Mouse (Mus musculus) cerebellum, postnatal 36 days (tissue): ENCODE results near the gene Abcg5.

Experiments used
- DNase-seq, 2 experiments: peaks; one replicate each; pipeline ENCODE4 v3.0.0; 2021 to 2022; ENCODE audit warnings: mixed read lengths in 2 of 2

Abcg5 gene

DNA sequence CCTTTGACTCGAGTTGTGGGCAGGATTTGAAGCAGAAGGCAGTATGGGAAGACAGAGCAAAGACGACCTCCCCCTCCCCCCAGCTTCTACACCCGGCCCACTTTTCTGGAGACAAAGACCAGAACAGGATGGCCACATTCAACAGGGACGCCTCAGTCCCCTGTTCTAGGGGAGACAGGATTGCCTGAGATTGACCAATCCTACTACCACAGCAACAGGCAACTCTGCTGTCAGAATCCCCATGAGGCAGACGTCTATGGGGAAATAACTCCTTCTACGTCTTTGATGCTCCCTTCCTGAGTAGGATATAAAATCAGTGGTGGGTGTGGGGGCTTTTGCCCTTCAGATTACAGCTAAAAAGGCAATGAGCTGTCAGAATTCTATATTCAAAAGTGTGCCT, 1.5 kb upstream of the Abcg5 start:
- DNase-seq, result no peak

- DNase-seq, result no peak
Measured at GRCm38 (mm10) chr17:84681670-84682069, 1.1 kb downstream of the Abcg5 start.

DNA sequence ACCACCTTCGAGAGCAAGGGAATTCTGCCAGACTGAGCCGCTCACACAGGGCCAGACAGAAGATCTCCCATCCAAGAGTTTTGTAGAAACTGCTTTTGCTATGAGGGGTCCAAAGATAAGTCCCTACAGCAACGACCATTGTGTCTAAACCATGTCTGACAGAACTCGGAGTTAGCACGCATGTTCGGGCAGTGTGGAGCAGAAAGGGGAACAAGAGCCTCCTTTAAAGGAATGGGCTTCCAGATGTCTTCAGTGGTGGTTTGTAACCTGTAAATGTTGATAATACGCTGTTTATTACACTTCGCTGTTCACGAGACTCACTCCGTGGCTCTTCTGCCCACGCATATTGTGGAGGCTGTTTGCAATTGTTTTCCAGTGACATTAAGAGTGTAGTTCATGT, 5.2 kb downstream of the Abcg5 start:
- no peak for DNase-seq

DNA sequence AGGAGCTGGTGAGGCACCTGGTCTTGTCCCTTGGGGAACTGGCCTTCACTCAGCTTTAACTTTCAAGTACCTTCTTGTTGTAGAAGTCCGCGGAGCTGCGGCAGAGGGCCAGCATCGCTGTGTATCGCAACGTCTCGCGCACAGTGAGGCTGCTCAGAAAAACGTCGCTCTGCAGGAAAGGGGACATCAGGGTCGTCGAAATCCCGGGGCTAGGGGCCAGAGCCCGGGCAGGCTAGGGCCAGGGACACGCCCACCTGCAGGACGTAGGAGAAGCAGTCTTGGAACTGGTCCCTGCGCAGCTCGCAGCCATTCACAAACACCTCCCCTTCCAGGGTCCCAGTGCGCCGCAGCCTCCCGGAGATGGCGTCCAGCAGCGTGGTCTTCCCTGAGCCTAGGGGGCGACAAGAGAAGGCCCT, 6.9 kb downstream of the Abcg5 start, which contains the start of gene Abcg8:
Gene Abcg8 (plus strand): TSS at position 352 of the 416 bp plus-strand sequence.
- no peak for DNase-seq

DNA sequence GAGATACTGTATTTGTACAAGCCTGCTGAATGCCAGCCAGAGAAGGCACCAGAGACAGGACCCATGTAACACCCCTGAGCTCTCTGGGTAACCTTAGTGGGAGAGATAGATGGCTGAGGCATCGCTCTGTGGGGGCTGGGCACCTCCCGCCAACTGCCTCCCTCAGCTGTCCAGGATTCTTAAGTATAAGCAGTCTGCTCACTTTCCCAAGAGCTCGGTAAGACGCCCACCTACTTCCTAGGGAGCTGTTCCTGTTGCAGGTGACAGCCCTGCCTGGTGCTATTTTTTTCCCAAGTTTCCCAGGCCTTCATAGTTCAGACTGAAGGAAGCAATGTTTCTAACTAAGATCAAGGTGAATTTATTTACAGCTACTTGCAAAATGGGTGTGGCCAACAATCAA, 7.6 kb downstream of the Abcg5 start:
- DNase-seq, result no peak

- DNase-seq, result no peak
Measured at GRCm38 (mm10) chr17:84674048-84674447, 8.8 kb downstream of the Abcg5 start.

DNA sequence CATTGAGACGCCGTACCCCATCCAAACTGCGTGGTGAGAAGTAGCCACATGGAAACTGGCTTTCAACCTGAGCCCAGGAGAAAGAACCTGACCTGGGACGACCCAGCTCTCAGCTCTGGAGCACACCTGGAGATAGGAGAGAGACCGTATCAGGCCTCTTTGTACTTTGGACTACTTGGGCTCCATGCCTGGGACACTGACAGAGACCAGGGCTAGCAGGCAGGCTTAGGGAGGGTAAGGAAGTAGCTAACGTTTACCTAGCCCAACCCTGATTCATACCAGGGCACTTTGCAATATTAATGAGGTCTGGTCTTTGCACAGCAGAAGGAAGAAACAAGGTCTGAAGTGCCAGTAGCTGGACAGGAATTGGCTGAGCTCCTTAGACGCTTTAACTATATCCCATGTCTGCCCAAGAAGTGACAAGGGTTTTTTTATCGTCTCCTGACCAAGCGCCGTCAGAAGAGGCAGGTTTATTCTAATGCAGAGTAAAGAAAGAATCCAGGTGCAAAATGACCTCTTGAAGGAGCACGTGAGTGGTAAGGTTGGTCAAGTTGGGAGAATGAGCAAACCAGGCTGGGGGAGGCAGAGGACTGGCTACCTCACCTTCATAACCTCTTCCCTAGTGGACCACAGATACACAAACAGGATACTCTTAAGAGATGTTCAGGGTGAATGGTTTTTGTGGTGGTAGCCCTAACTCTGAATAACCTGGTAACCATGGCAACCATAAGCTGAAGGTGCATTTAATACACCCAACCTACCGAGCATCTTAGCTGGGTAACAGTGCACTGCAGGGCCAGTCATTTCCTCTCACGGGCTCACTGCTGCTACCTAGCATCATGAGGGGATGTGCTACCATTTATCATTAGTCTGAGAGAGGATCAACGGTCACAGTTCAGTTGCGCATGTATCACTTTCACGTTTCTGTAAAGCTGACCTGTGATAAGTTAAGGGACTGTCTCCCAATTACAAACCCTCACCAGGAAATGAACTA, 10.1 kb downstream of the Abcg5 start:
- DNase-seq, result no peak

GRCm38 (mm10) chr17:84667848-84668247, 15.0 kb downstream of the Abcg5 start:
- no peak for DNase-seq

GRCm38 (mm10) chr17:84665691-84666090, 17.1 kb downstream of the Abcg5 start:
- no peak for DNase-seq

DNA sequence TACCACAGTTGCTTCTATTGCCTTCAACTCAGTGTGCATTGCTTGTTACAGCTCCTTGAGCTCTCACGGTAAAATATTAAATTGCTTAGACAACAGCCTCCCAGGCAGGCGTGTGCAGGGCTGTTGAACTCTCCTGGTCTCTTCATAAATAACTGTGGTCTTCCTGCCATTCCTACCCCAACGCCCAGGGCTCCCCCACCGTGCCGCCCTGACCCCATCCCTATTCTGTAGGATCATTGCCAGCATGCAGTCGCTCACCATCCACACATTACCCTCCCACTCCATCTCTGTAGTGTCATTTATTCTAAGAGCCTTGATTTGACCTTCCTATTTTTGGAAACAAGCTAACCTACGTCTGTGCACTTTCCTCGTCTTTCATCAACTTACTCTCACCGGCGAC, 17.8 kb downstream of the Abcg5 start:
- no peak for DNase-seq

DNA sequence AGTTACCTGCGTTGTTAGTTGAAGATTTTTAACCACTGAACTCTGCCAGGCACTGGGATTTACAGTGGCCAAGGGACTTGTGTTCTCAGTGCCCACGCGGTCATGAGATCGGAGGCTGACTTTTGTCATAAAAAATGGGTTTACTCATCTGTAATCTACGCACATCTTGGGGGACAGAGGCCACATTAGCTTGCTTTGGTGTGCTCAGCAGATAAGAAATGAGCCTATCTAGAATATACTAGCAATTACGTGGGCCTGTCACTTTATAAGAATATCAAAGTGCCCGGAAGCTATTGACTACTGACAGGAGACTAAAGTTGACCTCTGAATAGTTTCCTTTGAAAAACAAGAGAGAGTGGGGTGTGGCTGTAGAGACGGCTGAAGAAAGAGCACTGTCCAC, 23.9 kb downstream of the Abcg5 start:
- no peak for DNase-seq

GRCm38 (mm10) chr17:84658195-84658594, 24.6 kb downstream of the Abcg5 start:
- DNase-seq, result no peak

DNA sequence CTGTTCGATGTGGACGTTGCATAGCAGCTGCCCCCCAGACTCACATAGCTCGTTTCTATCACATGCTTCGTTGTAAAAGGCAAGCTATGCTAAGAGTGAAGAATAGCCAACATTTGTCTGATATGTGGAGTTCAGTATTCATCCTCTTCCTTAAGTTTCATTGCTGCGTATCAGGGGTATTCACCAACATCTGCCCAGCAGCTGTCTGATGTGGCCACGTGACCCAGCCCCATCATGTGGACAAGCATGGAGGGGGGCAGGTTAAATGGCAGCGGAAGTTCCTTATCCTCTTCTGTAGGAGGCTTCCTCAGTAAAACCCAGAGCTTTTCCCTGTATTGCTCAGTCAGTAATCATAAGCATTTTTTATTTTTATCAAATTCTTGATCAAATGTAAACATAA, 25.0 kb downstream of the Abcg5 start:
- DNase-seq, result no peak

- no peak for DNase-seq
Measured at GRCm38 (mm10) chr17:84657422-84657732, 25.4 kb downstream of the Abcg5 start.

DNA sequence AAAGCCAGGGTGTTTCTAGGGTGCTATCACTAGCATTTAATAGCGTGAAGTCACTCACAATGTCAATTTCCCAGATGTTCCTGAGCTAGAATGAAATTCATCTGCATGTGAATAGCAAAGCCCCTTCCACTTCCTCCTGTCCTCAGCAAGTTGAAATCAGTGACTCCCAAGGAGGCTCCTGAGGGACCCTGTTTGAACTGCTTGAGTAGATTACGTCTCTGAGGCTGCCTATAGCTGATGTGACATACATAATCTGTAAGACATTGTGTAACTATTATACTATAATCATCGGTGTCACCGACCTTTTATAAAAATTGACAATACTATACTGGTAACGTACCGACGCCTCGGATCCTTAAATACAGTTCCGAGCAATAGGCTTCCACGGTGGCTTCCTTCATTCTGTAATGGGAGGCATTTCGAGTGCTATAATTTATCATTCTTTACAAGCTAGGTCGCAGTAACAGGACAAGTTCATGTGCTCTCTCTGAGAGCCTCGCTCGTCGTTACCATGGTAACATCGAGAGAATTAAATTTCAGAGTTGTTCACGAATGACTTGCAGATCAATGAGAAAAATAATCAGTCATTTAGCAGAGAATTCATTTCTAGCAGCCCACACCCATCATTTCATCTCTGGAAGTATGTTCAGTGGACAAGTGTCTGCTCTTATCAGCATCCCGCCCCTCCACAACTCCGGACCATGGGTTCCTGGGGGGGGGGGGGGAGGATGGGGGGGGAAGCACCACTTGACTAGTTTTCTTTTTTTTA, 26.0 kb downstream of the Abcg5 start:
- no peak for DNase-seq

GRCm38 (mm10) chr17:84656205-84656604, 26.6 kb downstream of the Abcg5 start:
- DNase-seq, result no peak

DNA sequence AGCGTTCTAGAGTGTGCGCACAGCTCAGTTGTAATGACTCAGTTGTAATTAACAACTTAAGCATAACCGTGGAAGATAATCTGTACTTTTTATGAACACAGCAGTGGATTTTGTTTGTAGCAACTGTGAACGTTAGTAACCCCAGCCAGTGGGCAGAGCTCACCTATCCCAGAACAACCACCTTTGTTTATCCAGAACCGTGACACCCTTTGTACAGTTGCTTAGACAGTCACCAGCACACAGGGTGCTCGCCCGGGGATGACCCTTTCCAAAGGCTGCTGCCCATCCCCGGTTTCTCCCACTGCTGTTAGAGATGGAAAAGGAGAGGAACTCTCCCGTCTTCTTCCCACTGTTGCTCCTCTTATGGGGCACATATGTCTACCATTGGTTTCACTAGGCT, 29.3 kb downstream of the Abcg5 start:
- DNase-seq, result no peak

GRCm38 (mm10) chr17:84650302-84651017, 32.4 kb downstream of the Abcg5 start:
- no peak for DNase-seq

GRCm38 (mm10) chr17:84647630-84648029, 35.2 kb downstream of the Abcg5 start:
- DNase-seq, result no peak

DNA sequence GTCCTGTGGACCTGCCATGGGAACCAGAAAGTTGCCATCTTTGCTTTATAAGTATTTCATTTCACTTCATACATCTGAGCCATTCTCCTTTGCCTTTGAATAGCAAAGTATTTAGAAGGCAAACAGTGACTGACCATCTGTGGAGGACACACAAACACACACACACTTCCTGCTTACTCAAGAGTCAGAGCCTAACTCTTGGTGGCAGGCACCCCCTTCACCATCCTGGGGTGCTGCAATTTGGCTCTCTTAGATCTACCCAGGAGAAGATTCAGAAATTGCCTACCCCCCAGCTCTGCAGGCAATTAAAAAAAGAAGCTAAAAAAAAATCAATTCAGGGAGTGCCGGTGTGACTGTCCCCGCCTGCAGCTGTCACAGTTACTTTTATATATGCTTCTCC, 36.3 kb downstream of the Abcg5 start:
- DNase-seq, result no peak

- DNase-seq, result no peak
Measured at GRCm38 (mm10) chr17:84645894-84646293, 36.9 kb downstream of the Abcg5 start.

GRCm38 (mm10) chr17:84645119-84645518, 37.7 kb downstream of the Abcg5 start:
- DNase-seq, result no peak
